Mouse (Mus musculus) small intestine, adult 2 months (tissue): ENCODE results near the gene Cyp8b1.

Experiments
- CTCF ChIP-seq: fragments of 200-500 bp; IDR thresholded peaks from 2 replicates; pipeline ENCODE4 v1.5.1; 2012; ENCODE audit warnings: low read depth, mild to moderate bottlenecking, control low read depth, inconsistent platforms, low read length, moderate library complexity, mixed read lengths; ENCODE audit not compliant: insufficient replicate concordance, insufficient read length; ENCODE audit errors: extremely low read depth
- POLR2A ChIP-seq: fragments of 200-500 bp; IDR thresholded peaks from 2 replicates; pipeline ENCODE4 v1.6.1; 2012; ENCODE audit warnings: low read depth, mild to moderate bottlenecking, control low read depth, inconsistent platforms, low read length, moderate library complexity

- TF ChIP-seq CTCF (no peak), POLR2A (no peak)
Measured at GRCm38 (mm10) chr9:121898245-121898644, 17.9 kb downstream of the Cyp8b1 start, which contains the start of gene Ackr2.
